Mouse (Mus musculus): Measurements from ENCODE around the gene Depp1.

Gene Depp1

GRCm38 (mm10) chr6:116682317-116682716 is 31.9 kb downstream of the Depp1 start:
- no peak for DNase-seq (ENCODE audit: low read depth)

- no peak for DNase-seq (ENCODE audit: low read depth)
Measured at GRCm38 (mm10) chr6:116693639-116694038, 43.2 kb downstream of the Depp1 start.

- DNase-seq (ENCODE audit: low read depth), result peak; percentile 67
Measured at GRCm38 (mm10) chr6:116694346-116694745, 43.9 kb downstream of the Depp1 start.

- DNase-seq (ENCODE audit: low read depth), result peak; percentile 93
Measured at GRCm38 (mm10) chr6:116697413-116697812, 47.0 kb downstream of the Depp1 start.

GRCm38 (mm10) chr6:116697896-116698425 is 47.6 kb downstream of the Depp1 start:
- no peak for DNase-seq (ENCODE audit: low read depth)

GRCm38 (mm10) chr6:116700821-116701220 is 50.4 kb downstream of the Depp1 start:
- DNase-seq (ENCODE audit: low read depth), result no peak

All from NIH3T3 (cell line).